12 mouse cellular contexts compared by ENCODE assay signal in genomic region chr5:140639871-140640270, GRCm38 (mm10). TPM values are rescaled to one million over a fixed set of nuclear protein-coding genes. Genes with fewer than 3 reads are reported as not detected.
DNase-seq lines count a peak whose midpoint lies in the region; ATAC-seq and TF ChIP-seq lines count a peak whose summit lies in the region.
"Had no signal": no experiment of that assay in that cellular context is flagged by ENCODE, and none has a peak within 500 bp of the region (broad histone marks: within the 10 kb centered on the region; RNA-seq: fewer than 3 reads in every experiment).

No protein-coding gene starts in this region.

- peak; percentile 8; the same call in 1 of the 2 replicates for ATAC-seq in frontal cortex, adult (ENCODE audit: low TSS enrichment)
- ATAC-seq in midbrain, embryonic 12.5 days (ENCODE audit: low FRiP score, low read depth): no peak
- no peak for ATAC-seq in midbrain, embryonic 15.5 days (replicated peaks)
- ATAC-seq in granulocyte monocyte progenitor cell, adult 5-6 weeks (replicated peaks; ENCODE audit: poor library complexity, severe bottlenecking): no peak
- ATAC-seq: activated CD4-positive, CD25-positive, alpha-beta regulatory T cell, adult 4 months; forebrain, embryonic 14.5 days had no signal

- no peak for TF ChIP-seq POLR2A in myocyte (IDR thresholded peaks at IDR 0.05; ENCODE audit: insufficient read length, low read depth)

- no peak for DNase-seq in frontal cortex, postnatal 10 days (ENCODE audit: low spot score in 2 of 2)
- DNase-seq in gastrocnemius, adult 2 months: peak; percentile 93
- DNase-seq in adrenal gland, adult 2 months: no peak
- DNase-seq: lung, embryonic 14.5 days; right cerebral cortex, postnatal 14 days had no signal

- no peak overlapping the region for H3K9ac ChIP-seq in midbrain, embryonic 12.5 days (replicated peaks)
- no peak overlapping the region for H3K9ac ChIP-seq in midbrain, embryonic 15.5 days
- H3K9ac ChIP-seq: lung, embryonic 14.5 days had no signal

- H3ac ChIP-seq in myocyte (ENCODE audit: control insufficient read depth, insufficient read length): no peak overlapping the region

- H3K79me2 ChIP-seq in myocyte (ENCODE audit: control insufficient read depth, insufficient read depth): no peaks in the 10 kb centered on the region

- peaks cover 49% of the 10 kb centered on the region for H3K4me1 ChIP-seq in midbrain, embryonic 12.5 days
- peaks cover 59% of the 10 kb centered on the region for H3K4me1 ChIP-seq in midbrain, embryonic 15.5 days

- H3K27ac ChIP-seq in midbrain, embryonic 12.5 days (replicated peaks): 0 out of 2 replicates have a peak overlapping the region, but pooled peaks have one; percentile 20
- H3K27ac ChIP-seq in midbrain, embryonic 15.5 days: no peak overlapping the region; the same call in 1 of the 2 replicates
- H3K27ac ChIP-seq in gastrocnemius, adult 2 months: peak overlapping the region; percentile 79

- intact Hi-C loops in gastrocnemius, adult 2 months (cut with DNase I): no loop called here

- no peak overlapping the region for H3K4me3 ChIP-seq in midbrain, embryonic 12.5 days
- no peak overlapping the region for H3K4me3 ChIP-seq in midbrain, embryonic 15.5 days
- peak overlapping the region; percentile 21 for H3K4me3 ChIP-seq in gastrocnemius, adult 2 months
- H3K4me3 ChIP-seq in myocyte: no peak overlapping the region

- H3K9me3 ChIP-seq in midbrain, embryonic 12.5 days: no peaks in the 10 kb centered on the region
- no peaks in the 10 kb centered on the region for H3K9me3 ChIP-seq in midbrain, embryonic 15.5 days

- 87% methylated on average over 14 of the region's 14 CpGs for WGBS in midbrain, embryonic 12.5 days
- 81% methylated on average over 14 of the region's 14 CpGs for WGBS in midbrain, embryonic 15.5 days

- H3K4me2 ChIP-seq in midbrain, embryonic 12.5 days (replicated peaks): no peak overlapping the region
- H3K4me2 ChIP-seq in midbrain, embryonic 15.5 days: no peak overlapping the region
- peak overlapping the region; percentile 42 for H3K4me2 ChIP-seq in myocyte (ENCODE audit: low read depth)
- H3K4me2 ChIP-seq: lung, embryonic 14.5 days had no signal

- peak; percentile 4; the same call in 1 of the 2 replicates for TF ChIP-seq CTCF in gastrocnemius, adult 2 months (IDR thresholded peaks at IDR 0.05)

- H3K27me3 ChIP-seq in midbrain, embryonic 12.5 days: no peaks in the 10 kb centered on the region
- H3K27me3 ChIP-seq in midbrain, embryonic 15.5 days (replicated peaks): no peaks in the 10 kb centered on the region
- no peaks in the 10 kb centered on the region for H3K27me3 ChIP-seq in myocyte (ENCODE audit: control insufficient read depth, insufficient read depth, insufficient read length)

- peaks cover 70% of the 10 kb centered on the region for H3K36me3 ChIP-seq in midbrain, embryonic 12.5 days
- H3K36me3 ChIP-seq in midbrain, embryonic 15.5 days (replicated peaks): peaks cover 11% of the 10 kb centered on the region; the same call in 1 of the 2 replicates
- H3K36me3 ChIP-seq in myocyte (ENCODE audit: control insufficient read depth, insufficient read depth): no peaks in the 10 kb centered on the region

TF ChIP-seq in myocyte, 11 proteins besides CTCF, POLR2A, EP300 and RAD21:
- TF ChIP-seq MYOD1 (IDR thresholded peaks at IDR 0.05; ENCODE audit: control insufficient read depth in 1 of 3, insufficient read length in 2 of 3, low read depth in 2 of 3): no peak
- no peak for TF ChIP-seq USF1 (IDR thresholded peaks at IDR 0.05; ENCODE audit: low read depth)
- no peak for TF ChIP-seq TCF12 (IDR thresholded peaks at IDR 0.05; ENCODE audit: insufficient read depth, poor library complexity, severe bottlenecking)
- no peak for TF ChIP-seq POLR2AphosphoS2 (IDR thresholded peaks at IDR 0.05; ENCODE audit: insufficient read length, low read depth)
- TF ChIP-seq MYOG (IDR thresholded peaks at IDR 0.05; ENCODE audit: control insufficient read depth in 1 of 3, insufficient read depth in 1 of 3, insufficient read length in 2 of 3, low read depth in 2 of 3): no peak
- no peak for TF ChIP-seq REST (IDR thresholded peaks at IDR 0.05; ENCODE audit: insufficient read depth, insufficient read length)
- no peak for TF ChIP-seq CEBPB (IDR thresholded peaks at IDR 0.05; ENCODE audit: insufficient read depth, poor library complexity, severe bottlenecking)
- TF ChIP-seq SRF (IDR thresholded peaks at IDR 0.05; ENCODE audit: control insufficient read depth, insufficient read length, low read depth): no peak
- TF ChIP-seq MAX (IDR thresholded peaks at IDR 0.05; ENCODE audit: low read depth): no peak
- no peak for TF ChIP-seq TCF3 (IDR thresholded peaks at IDR 0.05; ENCODE audit: insufficient read length, low read depth)
- TF ChIP-seq E2F4 (IDR thresholded peaks at IDR 0.05; ENCODE audit: insufficient read depth): no peak
TF ChIP-seq in myocyte: peak in this region for 0.

RNA-seq across cellular contexts. Expression of gene Ttyh3, which starts 9.0 kb away (rescaled TPM):
- polyA plus RNA-seq in midbrain, embryonic 12.5 days (2016; fragmentation: Nextera tagmentation; extraction: Ambion mirVana): 68.8 and 71.0 TPM in 2 replicates
- 80.3 and 84.2 TPM in 2 replicates for polyA plus RNA-seq in midbrain, embryonic 15.5 days (2015; fragmentation: Nextera tagmentation; extraction: Ambion mirVana)
- total RNA-seq in gastrocnemius, adult 2 months (2021): 1 to 10 TPM; 4.0 to 4.4 TPM
- 23.8 TPM for polyA plus RNA-seq in myocyte (2012; fragmentation: generic; extraction: Trizol)
- total RNA-seq in adrenal gland, adult 2 months (2021): 10 to 100 TPM; 48.6 to 95.9 TPM
- polyA plus RNA-seq in adrenal gland, adult 2 months (2012; rRNA removed): 185 and 217 TPM in 2 replicates
- total RNA-seq in granulocyte monocyte progenitor cell, adult 5-6 weeks (2014; fragmentation: Nextera tagmentation): 42.0 and 47.9 TPM in 2 replicates
- total RNA-seq in granulocyte monocyte progenitor cell, adult 5-6 weeks (2017): 8.7 and 9.2 TPM in 2 replicates

RNA-seq across cellular contexts. Expression of gene Lfng, which starts 32.8 kb away (rescaled TPM):
- polyA plus RNA-seq in midbrain, embryonic 12.5 days (2016; fragmentation: Nextera tagmentation; extraction: Ambion mirVana): 28.5 and 33.9 TPM in 2 replicates
- polyA plus RNA-seq in midbrain, embryonic 15.5 days (2015; fragmentation: Nextera tagmentation; extraction: Ambion mirVana): 20.4 and 21.8 TPM in 2 replicates
- 1 to 10 TPM; 3.2 to 6.1 TPM for total RNA-seq in gastrocnemius, adult 2 months (2021)
- 3.1 TPM for polyA plus RNA-seq in myocyte (2012; fragmentation: generic; extraction: Trizol)
- 10 to 100 TPM in 1 of 2 experiments, 1 to 10 TPM in 1; 9.5 to 14.5 TPM for total RNA-seq in adrenal gland, adult 2 months (2021)
- 59.0 and 60.2 TPM in 2 replicates for polyA plus RNA-seq in adrenal gland, adult 2 months (2012; rRNA removed)
- 8.2 and 9.9 TPM in 2 replicates for total RNA-seq in granulocyte monocyte progenitor cell, adult 5-6 weeks (2014; fragmentation: Nextera tagmentation)
- total RNA-seq in granulocyte monocyte progenitor cell, adult 5-6 weeks (2017): 1.9 and 14.6 TPM in 2 replicates
